Mouse (Mus musculus): ENCODE measurements at regions not wholly inside any gene's neighbourhood (a gene's known extent, or its start where the extent isn't known, plus 50 kb on each side); places are given as distances from the start of the nearest gene placed in this dataset.

GRCm38 (mm10) chr13:78679255-78679895 is 479.8 kb upstream of the Nr2f1 start:
- no peak overlapping the region for H3K9ac ChIP-seq (ENCODE audit: insufficient read depth, low read depth, low read length, poor library complexity, severe bottlenecking)
- TF ChIP-seq CHD2 (IDR thresholded peaks at IDR 0.05; ENCODE audit: low read depth, low read length) (no peak), ZNF384 (IDR thresholded peaks at IDR 0.05; ENCODE audit: low read depth, low read length) (no peak), ZC3H11A (IDR thresholded peaks at IDR 0.05; ENCODE audit: borderline replicate concordance, low read depth, low read length) (no peak), HCFC1 (IDR thresholded peaks at IDR 0.05; ENCODE audit: borderline replicate concordance, insufficient read depth, low read length) (no peak), MAFK (IDR thresholded peaks at IDR 0.05; ENCODE audit: insufficient read depth, low read depth, low read length) (no peak)
- H3K27ac ChIP-seq (ENCODE audit: insufficient read depth, low read depth, low read length, poor library complexity, severe bottlenecking), result no peak overlapping the region
- no peaks in the 10 kb centered on the region for H3K4me1 ChIP-seq (ENCODE audit: control insufficient read depth in 2 of 2, insufficient read depth in 2 of 2, low read length in 2 of 2, poor library complexity in 1 of 2)
- in situ Hi-C loops (cut with MboI; ENCODE audit: low sequenced_read_pairs in 2 of 2, unreplicated experiment in 2 of 2), result no loop called here
- H3K36me3 ChIP-seq (ENCODE audit: control insufficient read depth, insufficient read depth, low read length, poor library complexity, severe bottlenecking), result no peaks in the 10 kb centered on the region
- peak; percentile 15 for DNase-seq (ENCODE audit: low read depth, low spot score)
- H3K4me3 ChIP-seq (ENCODE audit: insufficient read depth in 1 of 2, low read depth in 1 of 2, low read length in 2 of 2, poor library complexity in 1 of 2, severe bottlenecking in 1 of 2), result no peak overlapping the region
- no peaks in the 10 kb centered on the region for H3K9me3 ChIP-seq (ENCODE audit: control insufficient read depth, insufficient read depth, low read depth, low read length)

DNA sequence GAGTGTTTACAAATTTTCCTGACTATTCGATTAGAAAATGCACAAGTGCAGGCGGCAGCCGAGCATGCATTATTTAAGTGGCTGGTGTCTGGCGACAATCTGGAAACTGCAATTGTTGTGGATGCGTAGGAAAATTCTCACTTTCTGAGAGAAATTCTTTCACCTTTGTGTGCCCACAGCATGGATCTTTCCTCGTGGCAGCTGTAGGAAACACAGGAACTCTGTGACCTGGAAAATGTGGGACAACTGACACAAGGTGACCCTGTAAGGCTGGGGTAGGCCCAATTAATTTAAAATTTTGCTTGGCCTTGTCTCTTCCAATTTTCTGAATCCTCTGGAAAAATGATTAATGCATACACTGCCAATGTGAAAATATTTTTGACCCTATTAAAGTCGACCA is 478.7 kb upstream of the Nr2f1 start:
- Histone ChIP-seq H3K9ac (ENCODE audit: insufficient read depth, low read depth, low read length, poor library complexity, severe bottlenecking) (no peak overlapping the region), H3K36me3 (ENCODE audit: control insufficient read depth, insufficient read depth, low read length, poor library complexity, severe bottlenecking) (no peaks in the 10 kb centered on the region), H3K9me3 (ENCODE audit: control insufficient read depth, insufficient read depth, low read depth, low read length) (no peaks in the 10 kb centered on the region), H3K4me1 (ENCODE audit: control insufficient read depth in 2 of 2, insufficient read depth in 2 of 2, low read length in 2 of 2, poor library complexity in 1 of 2) (no peaks in the 10 kb centered on the region), H3K4me3 (ENCODE audit: insufficient read depth in 1 of 2, low read depth in 1 of 2, low read length in 2 of 2, poor library complexity in 1 of 2, severe bottlenecking in 1 of 2) (no peak overlapping the region), H3K27ac (ENCODE audit: insufficient read depth, low read depth, low read length, poor library complexity, severe bottlenecking) (no peak overlapping the region)
- in situ Hi-C loops (cut with MboI; ENCODE audit: low sequenced_read_pairs in 2 of 2, unreplicated experiment in 2 of 2), result no loop called here
- no peak for DNase-seq (ENCODE audit: low read depth, low spot score)
- TF ChIP-seq ZNF384 (IDR thresholded peaks at IDR 0.05; ENCODE audit: low read depth, low read length) (no peak), CHD2 (IDR thresholded peaks at IDR 0.05; ENCODE audit: low read depth, low read length) (no peak), MAFK (IDR thresholded peaks at IDR 0.05; ENCODE audit: insufficient read depth, low read depth, low read length) (no peak), ZC3H11A (IDR thresholded peaks at IDR 0.05; ENCODE audit: borderline replicate concordance, low read depth, low read length) (no peak), HCFC1 (IDR thresholded peaks at IDR 0.05; ENCODE audit: borderline replicate concordance, insufficient read depth, low read length) (no peak)

- Histone ChIP-seq H3K9me3 (ENCODE audit: control insufficient read depth, insufficient read depth, low read depth, low read length) (no peaks in the 10 kb centered on the region), H3K36me3 (ENCODE audit: control insufficient read depth, insufficient read depth, low read length, poor library complexity, severe bottlenecking) (no peaks in the 10 kb centered on the region), H3K27ac (ENCODE audit: insufficient read depth, low read depth, low read length, poor library complexity, severe bottlenecking) (no peak overlapping the region), H3K4me1 (ENCODE audit: control insufficient read depth in 2 of 2, insufficient read depth in 2 of 2, low read length in 2 of 2, poor library complexity in 1 of 2) (no peaks in the 10 kb centered on the region), H3K4me3 (ENCODE audit: insufficient read depth in 1 of 2, low read depth in 1 of 2, low read length in 2 of 2, poor library complexity in 1 of 2, severe bottlenecking in 1 of 2) (no peak overlapping the region), H3K9ac (ENCODE audit: insufficient read depth, low read depth, low read length, poor library complexity, severe bottlenecking) (no peak overlapping the region)
- TF ChIP-seq CHD2 (IDR thresholded peaks at IDR 0.05; ENCODE audit: low read depth, low read length) (no peak), HCFC1 (IDR thresholded peaks at IDR 0.05; ENCODE audit: borderline replicate concordance, insufficient read depth, low read length) (no peak), MAFK (IDR thresholded peaks at IDR 0.05; ENCODE audit: insufficient read depth, low read depth, low read length) (no peak), ZNF384 (IDR thresholded peaks at IDR 0.05; ENCODE audit: low read depth, low read length) (no peak), ZC3H11A (IDR thresholded peaks at IDR 0.05; ENCODE audit: borderline replicate concordance, low read depth, low read length) (no peak)
- DNase-seq (ENCODE audit: low read depth, low spot score), result no peak
- in situ Hi-C loops (cut with MboI; ENCODE audit: low sequenced_read_pairs in 2 of 2, unreplicated experiment in 2 of 2), result no loop called here
Measured at GRCm38 (mm10) chr13:78658285-78658684, 458.7 kb upstream of the Nr2f1 start.

- H3K4me3 ChIP-seq (ENCODE audit: insufficient read depth in 1 of 2, low read depth in 1 of 2, low read length in 2 of 2, poor library complexity in 1 of 2, severe bottlenecking in 1 of 2), result no peak overlapping the region
- DNase-seq (ENCODE audit: low read depth, low spot score), result no peak
- H3K9me3 ChIP-seq (ENCODE audit: control insufficient read depth, insufficient read depth, low read depth, low read length), result no peaks in the 10 kb centered on the region
- H3K4me1 ChIP-seq (ENCODE audit: control insufficient read depth in 2 of 2, insufficient read depth in 2 of 2, low read length in 2 of 2, poor library complexity in 1 of 2), result no peaks in the 10 kb centered on the region
- TF ChIP-seq MAFK (IDR thresholded peaks at IDR 0.05; ENCODE audit: insufficient read depth, low read depth, low read length) (no peak), CHD2 (IDR thresholded peaks at IDR 0.05; ENCODE audit: low read depth, low read length) (no peak), HCFC1 (IDR thresholded peaks at IDR 0.05; ENCODE audit: borderline replicate concordance, insufficient read depth, low read length) (no peak), ZC3H11A (IDR thresholded peaks at IDR 0.05; ENCODE audit: borderline replicate concordance, low read depth, low read length) (no peak), ZNF384 (IDR thresholded peaks at IDR 0.05; ENCODE audit: low read depth, low read length) (no peak)
- H3K27ac ChIP-seq (ENCODE audit: insufficient read depth, low read depth, low read length, poor library complexity, severe bottlenecking), result no peak overlapping the region
- no peaks in the 10 kb centered on the region for H3K36me3 ChIP-seq (ENCODE audit: control insufficient read depth, insufficient read depth, low read length, poor library complexity, severe bottlenecking)
- H3K9ac ChIP-seq (ENCODE audit: insufficient read depth, low read depth, low read length, poor library complexity, severe bottlenecking), result no peak overlapping the region
- in situ Hi-C loops (cut with MboI; ENCODE audit: low sequenced_read_pairs in 2 of 2, unreplicated experiment in 2 of 2), result no loop called here
Measured at GRCm38 (mm10) chr13:78656766-78657165, 457.2 kb upstream of the Nr2f1 start.
